Mouse (Mus musculus): ENCODE data around the gene Yipf4. TPM values are rescaled to one million over a fixed set of nuclear protein-coding genes. Genes with fewer than 3 reads are reported as not detected.
A peak's percentile ranks its signal among the peaks of the same experiment; 100 is the strongest.

The Yipf4 gene
- total and polyA plus RNA-seq, 3 experiments, result 14.6 to 71.1 (median 65.9) TPM

DNA sequence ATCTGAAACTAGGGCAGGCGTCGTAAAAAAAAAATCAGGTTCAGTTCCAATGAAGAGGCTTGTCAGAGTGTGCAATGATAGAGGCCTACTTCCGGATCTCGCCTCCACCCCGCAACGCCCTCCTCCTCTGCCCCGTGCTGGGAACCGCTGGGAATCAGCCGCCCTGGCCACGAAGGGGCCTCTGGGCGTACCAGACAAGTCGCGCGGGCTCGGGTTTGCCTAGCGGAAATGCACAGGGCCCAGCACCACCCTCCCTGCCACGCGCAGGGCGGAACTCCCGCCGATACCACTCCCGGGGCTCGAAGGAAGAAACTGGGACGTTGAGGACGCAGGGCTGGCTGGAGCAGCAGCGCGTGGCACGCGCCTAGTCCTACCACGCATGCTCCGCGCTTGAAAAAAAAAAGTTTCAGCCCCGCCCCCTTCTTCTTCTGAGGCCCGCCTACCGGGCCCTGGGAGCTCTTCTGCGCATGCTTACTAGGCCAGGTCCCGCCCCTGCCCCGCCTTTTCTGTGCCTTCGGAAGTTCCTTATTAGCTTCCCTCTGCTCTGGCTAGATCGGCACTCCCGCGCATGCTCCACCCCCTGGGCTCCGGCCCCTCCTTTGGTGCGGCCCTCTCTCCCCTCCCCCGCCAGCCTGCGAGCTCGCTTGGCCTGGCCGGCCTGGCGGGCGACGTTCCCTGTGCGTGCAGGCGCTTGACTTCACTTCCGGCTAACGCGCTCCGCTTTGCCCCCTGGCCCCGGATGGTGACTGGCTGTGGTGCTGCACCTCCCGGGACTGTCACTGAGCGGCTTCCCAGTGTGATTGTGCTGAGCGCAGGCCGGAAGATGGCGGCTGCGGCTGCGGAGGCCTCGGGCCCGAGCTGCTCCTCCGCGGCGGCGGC lies 38.7 kb downstream of the Yipf4 start, which contains the start of gene Birc6:
Birc6 (plus strand) TSS at position 567 of the 879 bp plus-strand sequence.
- peaks cover 13% of the 10 kb centered on the region for H3K36me3 ChIP-seq (ENCODE audit: control insufficient read depth, insufficient read depth, low read length)
- peaks cover 5% of the 10 kb centered on the region for H3K4me1 ChIP-seq (ENCODE audit: control insufficient read depth, insufficient read depth, low read length)
- no peaks in the 10 kb centered on the region for H3K27me3 ChIP-seq (ENCODE audit: control insufficient read depth, insufficient read depth, low read length)
- intact Hi-C loops (cut with DNase I), result loop anchor here (1.0 to 5.0 kb wide), 2 partner anchors 39 to 186 kb away; partner anchors contain the start of gene Yipf4
- peak within 1 kb of the TSS; percentile 97 for H3K27ac ChIP-seq
- peak; percentile 100 for DNase-seq
- peak within 1 kb of the TSS; percentile 90 for H3K9ac ChIP-seq (ENCODE audit: low read depth, low read length)
- H3K79me2 ChIP-seq (replicated peaks; ENCODE audit: control insufficient read depth, insufficient read depth, low read length), result peaks cover 2% of the 10 kb centered on the region
- H3K4me3 ChIP-seq, result peak within 1 kb of the TSS; percentile 82
- TF ChIP-seq CTCF (IDR thresholded peaks at IDR 0.05), result peak; percentile 24
- TF ChIP-seq POLR2A (IDR thresholded peaks at IDR 0.05; ENCODE audit: insufficient read depth, low read depth, low read length), result peak; percentile 91
- peak; percentile 68 for TF ChIP-seq EP300 (IDR thresholded peaks at IDR 0.05; ENCODE audit: insufficient read depth, low read depth, low read length)
- under 1% methylated on average over 71 of the region's 71 CpGs for WGBS

DNA sequence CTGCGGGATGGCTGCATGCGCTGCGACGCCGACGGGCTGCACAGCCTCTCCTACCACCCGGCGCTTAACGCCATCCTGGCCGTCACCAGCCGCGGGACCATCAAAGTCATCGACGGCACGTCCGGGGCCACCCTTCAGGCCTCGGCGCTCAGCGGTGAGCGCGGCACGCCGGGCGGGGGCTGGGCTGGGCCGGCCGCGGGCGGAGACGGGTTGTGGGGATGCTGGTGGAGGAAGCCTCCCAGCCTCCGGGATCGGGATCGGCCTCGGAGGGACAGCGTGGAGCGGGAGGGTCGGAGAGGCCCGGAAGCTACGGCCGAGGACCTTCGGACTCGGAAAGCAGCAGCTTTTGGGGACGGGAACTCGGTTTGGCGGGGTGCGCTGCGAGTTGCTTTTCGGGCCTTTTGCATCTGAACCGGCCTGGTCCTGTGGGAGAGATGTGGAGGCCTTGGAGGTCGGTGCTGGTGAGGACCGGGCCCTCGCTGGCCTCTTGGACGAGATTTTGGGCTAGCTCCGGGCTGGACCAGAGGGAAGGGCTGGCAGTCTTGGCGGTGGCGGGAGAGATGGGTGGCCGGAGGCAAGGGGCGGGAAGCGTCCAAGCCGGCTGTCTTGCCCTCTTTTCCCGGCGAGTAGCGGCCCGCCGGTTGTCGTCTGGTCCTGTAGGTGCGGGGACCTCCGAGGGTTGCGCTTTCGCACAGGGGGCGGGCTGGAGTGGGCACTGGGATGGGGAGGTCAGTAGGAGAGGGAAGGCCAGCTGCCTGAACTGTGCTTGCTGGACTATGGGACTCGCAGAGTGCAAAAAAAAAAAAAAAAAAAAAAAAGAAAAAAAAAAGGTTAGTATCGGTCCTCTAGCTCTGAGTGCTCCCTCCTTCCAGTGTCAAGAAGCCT lies 39.6 kb downstream of the Yipf4 start:
- no peak for DNase-seq

DNA sequence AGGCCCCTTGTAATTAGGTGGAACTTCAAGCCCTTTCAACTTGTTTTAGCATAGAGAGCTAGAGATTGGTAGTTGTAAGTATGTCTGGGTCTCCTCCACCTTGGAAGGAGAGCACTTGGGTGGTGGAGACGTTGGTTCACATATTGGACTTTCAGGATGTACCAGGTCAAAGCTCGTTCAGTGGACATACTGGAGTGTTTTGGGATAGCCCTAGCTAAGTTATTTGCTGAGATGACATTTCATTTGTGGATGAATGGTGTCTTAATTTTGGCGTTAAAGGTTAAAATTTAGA lies 40.2 kb downstream of the Yipf4 start:
- H3K27me3 ChIP-seq (ENCODE audit: control insufficient read depth, insufficient read depth, low read length), result no peaks in the 10 kb centered on the region
- H3K4me1 ChIP-seq (ENCODE audit: control insufficient read depth, insufficient read depth, low read length), result peaks cover 5% of the 10 kb centered on the region
- H3K27ac ChIP-seq, result peak overlapping the region; percentile 95; the same call in 1 of the 2 replicates
- peak overlapping the region; percentile 82 for H3K4me3 ChIP-seq
- 5% methylated on average over 3 of the region's 3 CpGs for WGBS
- peaks cover 13% of the 10 kb centered on the region for H3K36me3 ChIP-seq (ENCODE audit: control insufficient read depth, insufficient read depth, low read length)
- intact Hi-C loops (cut with DNase I), result loop anchor here (5.0 kb wide), 1 partner anchor 187 kb away; no protein-coding TSS in a partner anchor
- TF ChIP-seq POLR2A (IDR thresholded peaks at IDR 0.05; ENCODE audit: insufficient read depth, low read depth, low read length) (no peak), EP300 (IDR thresholded peaks at IDR 0.05; ENCODE audit: insufficient read depth, low read depth, low read length) (no peak), CTCF (IDR thresholded peaks at IDR 0.05) (no peak)
- H3K79me2 ChIP-seq (replicated peaks; ENCODE audit: control insufficient read depth, insufficient read depth, low read length), result peaks cover 2% of the 10 kb centered on the region
- DNase-seq, result no peak
- peak overlapping the region; percentile 90 for H3K9ac ChIP-seq (ENCODE audit: low read depth, low read length)

More for the DNA sequence above, 39.6 kb downstream of the Yipf4 start:
- TF ChIP-seq CTCF (IDR thresholded peaks at IDR 0.05) (no peak), POLR2A (IDR thresholded peaks at IDR 0.05; ENCODE audit: insufficient read depth, low read depth, low read length) (no peak), EP300 (IDR thresholded peaks at IDR 0.05; ENCODE audit: insufficient read depth, low read depth, low read length) (no peak)
- peaks cover 5% of the 10 kb centered on the region for H3K4me1 ChIP-seq (ENCODE audit: control insufficient read depth, insufficient read depth, low read length)
- intact Hi-C loops (cut with DNase I), result loop anchor here (5.0 kb wide), 1 partner anchor 187 kb away; no protein-coding TSS in a partner anchor
- no peaks in the 10 kb centered on the region for H3K27me3 ChIP-seq (ENCODE audit: control insufficient read depth, insufficient read depth, low read length)
- H3K79me2 ChIP-seq (replicated peaks; ENCODE audit: control insufficient read depth, insufficient read depth, low read length), result peaks cover 2% of the 10 kb centered on the region
- peak overlapping the region; percentile 90 for H3K9ac ChIP-seq (ENCODE audit: low read depth, low read length)
- under 1% methylated on average over 72 of the region's 72 CpGs for WGBS
- H3K4me3 ChIP-seq, result peak overlapping the region; percentile 82
- peak overlapping the region; percentile 95 for H3K27ac ChIP-seq
- peaks cover 13% of the 10 kb centered on the region for H3K36me3 ChIP-seq (ENCODE audit: control insufficient read depth, insufficient read depth, low read length)

DNA sequence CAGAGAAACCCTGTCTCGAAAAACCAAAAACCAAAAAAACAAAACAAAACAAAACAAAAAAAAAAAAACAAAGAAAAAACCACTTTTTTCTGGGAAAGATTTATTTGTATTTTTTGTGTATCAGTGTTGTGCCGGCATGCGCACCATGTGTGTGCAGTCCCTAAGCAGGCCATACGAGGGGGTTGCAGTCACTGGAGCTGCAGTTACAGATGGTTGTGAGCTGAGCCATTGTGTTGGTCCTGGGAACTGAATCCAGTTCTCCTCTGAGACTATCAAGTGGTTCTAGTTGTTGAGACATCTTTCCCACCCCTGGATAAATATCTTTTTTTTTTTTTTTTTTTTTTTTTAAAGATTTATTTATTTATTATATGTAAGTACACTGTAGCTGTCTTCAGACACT lies 45.7 kb downstream of the Yipf4 start:
- H3K27me3 ChIP-seq (ENCODE audit: control insufficient read depth, insufficient read depth, low read length), result no peaks in the 10 kb centered on the region
- peaks cover 4% of the 10 kb centered on the region for H3K79me2 ChIP-seq (replicated peaks; ENCODE audit: control insufficient read depth, insufficient read depth, low read length)
- no peak overlapping the region for H3K27ac ChIP-seq
- TF ChIP-seq EP300 (IDR thresholded peaks at IDR 0.05; ENCODE audit: insufficient read depth, low read depth, low read length) (no peak), CTCF (IDR thresholded peaks at IDR 0.05) (no peak), POLR2A (IDR thresholded peaks at IDR 0.05; ENCODE audit: insufficient read depth, low read depth, low read length) (no peak)
- intact Hi-C loops (cut with DNase I), result no loop called here
- DNase-seq, result no peak
- no peak overlapping the region for H3K9ac ChIP-seq (ENCODE audit: low read depth, low read length)
- whole genome bisulfite sequencing, result 98% methylated on average over 4 of the region's 4 CpGs
- H3K4me3 ChIP-seq, result no peak overlapping the region
- H3K36me3 ChIP-seq (ENCODE audit: control insufficient read depth, insufficient read depth, low read length), result peaks cover 13% of the 10 kb centered on the region
- peaks cover 8% of the 10 kb centered on the region for H3K4me1 ChIP-seq (ENCODE audit: control insufficient read depth, insufficient read depth, low read length)

DNA sequence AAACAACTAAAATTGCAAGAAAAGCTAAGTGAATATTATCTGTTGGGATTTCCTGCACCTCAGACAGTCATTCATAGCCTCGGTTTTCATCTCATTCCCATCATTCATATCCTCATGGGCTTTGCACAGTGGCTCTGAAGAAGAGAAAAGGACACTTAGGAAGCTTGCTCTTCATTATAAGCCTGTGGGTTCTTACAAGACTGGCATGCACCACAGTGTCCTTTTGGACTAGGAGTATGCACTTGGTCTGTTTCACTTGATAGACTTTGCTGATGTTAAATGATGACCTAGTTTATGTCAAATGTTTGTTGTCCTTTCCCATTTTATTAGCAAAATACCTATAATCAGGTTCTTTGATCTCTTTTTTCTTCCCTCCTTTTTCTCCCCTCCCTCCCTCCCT lies 48.2 kb downstream of the Yipf4 start:
- no peak overlapping the region for H3K4me3 ChIP-seq
- no peak for TF ChIP-seq EP300 (IDR thresholded peaks at IDR 0.05; ENCODE audit: insufficient read depth, low read depth, low read length)
- no peak for TF ChIP-seq POLR2A (IDR thresholded peaks at IDR 0.05; ENCODE audit: insufficient read depth, low read depth, low read length)
- no peak for TF ChIP-seq CTCF (IDR thresholded peaks at IDR 0.05)
- 30% methylated on average over 1 of the region's 1 CpGs for WGBS
- no peak for DNase-seq
- peaks cover 8% of the 10 kb centered on the region for H3K79me2 ChIP-seq (replicated peaks; ENCODE audit: control insufficient read depth, insufficient read depth, low read length)
- intact Hi-C loops (cut with DNase I), result no loop called here
- H3K27ac ChIP-seq, result no peak overlapping the region
- H3K9ac ChIP-seq (ENCODE audit: low read depth, low read length), result no peak overlapping the region
- peaks cover 4% of the 10 kb centered on the region for H3K4me1 ChIP-seq (ENCODE audit: control insufficient read depth, insufficient read depth, low read length)
- no peaks in the 10 kb centered on the region for H3K27me3 ChIP-seq (ENCODE audit: control insufficient read depth, insufficient read depth, low read length)
- H3K36me3 ChIP-seq (ENCODE audit: control insufficient read depth, insufficient read depth, low read length), result peaks cover 5% of the 10 kb centered on the region

Measured in heart, adult 2 months (tissue).